Mouse (Mus musculus) cerebral cortex, adult 2 months (tissue): ENCODE results near the gene Itgav.

Experiments used
- WGBS: fragments of 180-500 bp; shearing (Covaris S2); methylation state at CpG from one replicate; pipeline ENCODE4 v1.1.7; 2018; 5-methylcytosine and 5-hydroxymethylcytosine counted together

Itgav gene

DNA sequence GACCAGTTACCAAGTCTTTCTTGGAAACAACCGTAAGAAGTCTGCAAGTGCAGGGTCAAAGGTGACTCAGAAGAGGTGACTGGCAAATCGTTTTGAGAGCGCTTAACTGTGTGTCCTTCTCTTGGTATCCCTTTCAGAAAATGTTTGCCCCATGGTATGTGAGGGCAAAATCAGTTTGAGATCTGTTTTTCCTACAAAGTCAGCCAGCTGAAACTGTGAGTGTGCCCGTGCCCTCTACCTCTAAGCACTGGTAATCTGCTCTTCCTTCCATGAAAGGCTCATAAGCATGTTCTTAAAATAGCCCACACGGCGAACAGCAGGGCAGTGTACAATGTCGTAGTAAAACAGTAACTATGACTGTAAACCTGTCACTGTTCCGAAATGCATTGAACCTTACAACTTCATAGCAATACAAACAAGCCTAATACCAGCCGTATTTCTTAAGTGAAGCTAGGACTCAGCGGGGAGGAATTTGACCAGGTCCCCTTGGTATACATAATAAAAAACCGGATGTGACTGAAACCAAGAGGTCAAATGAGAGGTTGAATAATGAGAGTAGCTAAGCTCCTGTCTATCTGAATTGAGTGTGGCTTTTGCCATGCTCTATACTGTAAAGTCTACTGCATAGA lies 14.2 kb upstream of the Itgav start:
- WGBS: 87% methylated on average over 11 of the region's 11 CpGs

GRCm38 (mm10) chr2:83713281-83713680 lies 10.9 kb upstream of the Itgav start:
- 72% methylated on average over 7 of the region's 7 CpGs for WGBS

GRCm38 (mm10) chr2:83713946-83714345 lies 10.3 kb upstream of the Itgav start:
- WGBS: 61% methylated on average over 5 of the region's 5 CpGs

DNA sequence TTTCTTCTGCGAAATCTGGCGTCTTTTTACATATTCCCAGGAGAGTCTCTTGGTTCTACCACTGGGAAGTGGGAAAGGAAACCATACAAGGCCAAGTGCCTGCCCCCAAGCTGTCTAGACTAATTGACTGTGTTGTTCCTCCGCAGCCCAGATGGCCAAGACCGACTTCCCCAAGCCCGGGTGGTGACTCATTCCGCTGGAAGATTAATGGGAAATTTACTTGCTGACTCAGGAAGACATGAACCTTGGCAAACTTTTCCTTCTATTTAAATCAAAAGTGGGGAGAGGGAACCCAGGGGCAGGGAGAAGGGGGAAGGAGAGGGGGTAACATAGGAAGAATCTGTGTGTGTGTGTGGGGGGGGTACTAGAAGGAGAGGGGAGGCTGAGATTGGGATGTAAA lies 9.4 kb upstream of the Itgav start:
- 32% methylated on average over 6 of the region's 6 CpGs for WGBS

- 86% methylated on average over 4 of the region's 4 CpGs for WGBS
These were observed 5.9 kb upstream of the Itgav start for GRCm38 (mm10) chr2:83718341-83718740.

GRCm38 (mm10) chr2:83721635-83722034 lies 2.6 kb upstream of the Itgav start:
- 86% methylated on average over 3 of the region's 3 CpGs for WGBS

DNA sequence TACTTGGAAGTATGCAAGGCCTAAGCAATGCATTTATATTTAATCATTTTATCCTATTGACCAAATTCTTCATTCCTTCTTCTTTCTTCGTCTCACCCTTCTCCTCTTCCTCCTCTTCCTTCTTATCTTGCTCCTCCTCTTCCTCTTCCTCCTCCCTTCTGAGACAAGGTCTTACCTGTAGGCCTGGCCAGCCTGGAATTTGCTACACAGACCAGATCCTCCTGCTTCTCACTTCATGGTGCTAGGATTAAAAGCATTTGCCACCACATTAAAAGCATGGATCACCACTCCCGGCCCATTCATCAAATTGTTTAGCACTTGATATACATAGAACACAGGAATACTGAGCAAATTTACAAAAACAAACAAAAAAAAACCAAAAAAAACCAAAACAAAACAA lies 851 bp upstream of the Itgav start:
- 61% methylated on average over 2 of the region's 2 CpGs for WGBS

DNA sequence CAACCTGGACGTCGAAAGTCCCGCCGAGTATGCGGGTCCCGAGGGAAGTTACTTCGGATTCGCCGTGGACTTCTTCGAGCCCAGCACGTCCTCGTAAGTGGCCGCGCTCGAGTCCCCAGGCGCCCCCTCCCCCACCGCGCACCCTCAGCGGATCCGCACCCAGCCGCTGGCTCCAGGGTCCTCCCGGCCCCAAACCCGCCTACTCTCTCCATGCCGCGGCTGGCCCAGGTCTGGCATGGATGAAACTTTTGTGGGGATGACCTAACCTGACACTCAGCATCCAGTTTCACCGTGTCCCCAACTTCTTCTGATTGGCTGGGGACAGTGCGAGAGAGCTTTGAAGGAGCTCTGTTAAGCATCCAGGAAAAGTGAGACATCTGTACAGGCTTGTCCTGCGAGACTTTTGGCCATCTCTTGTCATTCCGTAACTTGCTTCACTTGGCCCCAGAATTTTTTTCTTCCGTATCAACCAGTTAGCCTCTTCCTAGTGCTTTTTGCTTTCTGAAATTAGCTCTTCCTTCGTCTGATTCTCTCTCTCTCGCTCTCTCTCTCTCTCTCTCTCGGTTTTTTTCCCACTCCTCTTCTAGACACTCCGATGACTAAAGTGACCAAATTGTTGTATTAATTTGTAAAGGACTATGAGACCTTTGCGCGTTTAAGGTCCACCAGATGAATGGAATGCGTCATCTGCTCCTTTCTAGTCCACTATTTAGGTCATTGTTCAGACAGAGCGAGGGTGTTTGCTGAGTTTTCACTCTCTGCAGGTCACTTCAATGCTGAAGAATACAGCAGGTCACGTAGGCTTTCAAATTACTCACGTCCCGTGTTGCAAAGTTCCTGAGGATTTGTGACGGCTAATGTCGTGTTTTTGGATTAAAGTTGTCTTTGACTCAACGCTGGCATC lies 882 bp downstream of the Itgav start:
- 3% methylated on average over 44 of the region's 44 CpGs for WGBS

DNA sequence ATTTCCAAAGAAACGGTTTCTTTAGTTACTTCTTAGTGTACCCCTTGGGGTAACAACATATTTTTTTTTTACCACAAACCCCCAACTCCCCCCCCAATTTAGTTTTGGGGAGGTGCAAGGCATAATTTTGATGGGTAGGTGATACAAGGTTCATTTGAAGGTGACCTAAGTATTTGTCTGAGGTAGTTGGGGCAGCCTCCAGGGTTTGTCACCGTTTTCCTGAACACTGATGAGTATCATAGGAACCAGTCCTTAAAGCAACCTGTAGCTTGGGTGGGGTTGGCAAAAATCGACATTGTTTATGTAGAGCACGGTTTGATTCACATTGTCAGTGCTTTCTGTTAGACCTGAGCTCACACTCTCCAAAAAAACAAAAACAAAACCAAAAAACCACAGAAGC lies 1.6 kb downstream of the Itgav start:
- WGBS: 48% methylated on average over 4 of the region's 4 CpGs

DNA sequence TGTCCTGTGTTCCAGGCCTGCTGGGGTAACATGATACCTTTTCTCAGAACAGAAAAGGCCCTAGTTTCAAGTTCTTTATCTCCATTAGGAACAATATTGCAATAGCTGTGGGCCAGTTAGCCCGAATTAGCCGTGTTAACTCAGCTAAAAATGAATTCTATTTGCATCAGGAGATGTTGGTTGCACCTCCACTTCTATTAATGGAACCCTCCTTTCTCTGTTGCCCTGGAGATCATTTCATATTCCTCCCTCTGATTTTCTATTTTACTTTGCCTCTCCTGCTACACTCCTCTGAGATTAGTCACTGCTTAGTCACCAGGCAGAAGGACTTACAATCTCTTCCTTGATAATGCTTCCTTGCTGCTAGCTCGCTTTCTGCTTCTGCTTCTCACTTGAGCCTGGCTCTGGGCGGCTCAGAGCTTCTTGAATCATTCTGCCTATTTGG lies 4.1 kb downstream of the Itgav start:
- 37% methylated on average over 4 of the region's 4 CpGs for WGBS

- WGBS: 20% methylated on average over 5 of the region's 5 CpGs
These were observed 5.1 kb downstream of the Itgav start for GRCm38 (mm10) chr2:83729339-83729738.

- WGBS: 86% methylated on average over 4 of the region's 4 CpGs
These were observed 8.7 kb downstream of the Itgav start for GRCm38 (mm10) chr2:83732896-83733295.

- WGBS: 68% methylated on average over 13 of the region's 13 CpGs
These were observed 9.8 kb downstream of the Itgav start for GRCm38 (mm10) chr2:83733981-83734393.

- WGBS: 62% methylated on average over 5 of the region's 5 CpGs
These were observed 11.1 kb downstream of the Itgav start for GRCm38 (mm10) chr2:83735276-83735675.

DNA sequence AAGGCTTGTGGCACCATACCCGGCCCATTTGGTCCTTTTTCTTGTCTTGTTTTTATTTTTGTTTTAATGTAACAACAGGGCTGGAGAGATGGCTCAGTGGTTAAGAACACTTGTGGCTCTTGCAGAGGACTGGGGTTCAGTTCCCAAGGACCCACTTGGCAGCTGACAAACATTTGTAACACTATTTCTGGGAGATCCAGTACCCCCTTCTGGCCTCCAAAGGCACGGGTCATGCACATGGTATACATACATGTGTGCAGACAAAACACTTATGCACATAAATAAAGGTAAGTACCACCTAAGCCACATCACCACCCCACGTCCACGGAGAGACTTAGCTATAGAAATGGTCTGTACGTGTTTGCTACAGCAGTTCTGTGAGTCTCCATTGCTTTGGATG lies 12.6 kb downstream of the Itgav start:
- WGBS: 85% methylated on average over 5 of the region's 5 CpGs

DNA sequence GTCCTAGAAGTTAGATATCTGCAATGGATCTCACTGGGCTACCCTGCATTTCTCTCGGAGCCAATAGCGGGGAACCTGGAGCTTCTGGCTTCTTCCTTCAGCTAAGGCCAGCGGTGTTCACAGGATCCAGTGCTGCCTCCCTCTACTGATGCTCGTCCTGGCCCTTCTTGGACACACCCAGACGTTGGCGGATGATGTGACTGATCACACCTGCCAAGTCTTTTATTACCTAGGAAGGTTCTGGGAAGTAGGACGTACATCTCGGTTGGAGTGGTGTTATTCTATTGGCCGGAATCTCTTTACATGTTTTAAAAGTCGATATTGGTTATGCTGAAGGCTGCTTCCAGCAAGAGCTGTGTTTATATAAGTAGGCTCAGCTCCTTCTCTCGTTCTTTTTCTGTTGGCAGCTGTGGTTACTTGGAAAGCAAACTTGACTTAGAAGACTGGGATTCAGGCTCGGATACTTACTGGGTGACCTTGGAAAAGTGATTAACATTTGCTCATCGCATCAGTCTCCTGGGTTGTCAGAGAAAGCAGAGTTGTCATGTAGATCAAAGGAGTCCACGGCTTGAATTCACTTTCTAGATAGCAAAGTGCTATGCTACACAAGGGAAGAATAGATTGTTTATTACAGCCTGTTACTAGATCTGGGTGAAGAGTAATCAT lies 14.5 kb downstream of the Itgav start:
- WGBS: 63% methylated on average over 14 of the region's 14 CpGs

DNA sequence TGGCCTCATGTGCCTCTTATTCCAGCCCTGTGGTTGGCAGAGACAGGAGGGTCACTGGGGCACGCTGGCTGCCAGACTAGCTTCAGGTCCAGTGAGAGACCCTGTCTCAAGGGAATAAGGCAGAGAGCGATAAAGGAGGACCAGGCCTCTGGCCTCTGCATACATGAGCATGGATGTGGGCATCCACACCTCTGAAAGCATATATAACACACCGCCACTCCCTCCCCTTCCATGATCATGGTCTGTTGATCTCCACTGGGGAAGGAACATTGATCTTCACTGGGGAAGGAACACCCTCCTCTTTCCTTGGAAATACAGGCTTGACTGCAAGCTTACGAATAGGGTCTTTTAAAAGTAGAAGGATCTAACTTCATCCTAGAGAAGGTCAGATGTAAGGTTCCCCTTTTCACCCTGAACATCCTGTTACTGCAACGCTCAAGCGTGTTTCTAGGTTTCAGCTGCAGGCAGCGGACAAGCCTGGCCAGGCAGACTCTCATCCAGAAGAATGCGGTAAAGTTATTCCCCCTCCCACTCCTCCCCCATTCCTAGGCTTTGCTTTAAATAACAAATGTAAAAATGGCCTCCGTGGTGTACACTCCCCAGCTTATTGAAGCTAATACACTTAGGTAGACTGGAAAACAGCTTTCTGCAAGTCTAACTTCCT lies 15.4 kb downstream of the Itgav start:
- WGBS: 49% methylated on average over 9 of the region's 9 CpGs

DNA sequence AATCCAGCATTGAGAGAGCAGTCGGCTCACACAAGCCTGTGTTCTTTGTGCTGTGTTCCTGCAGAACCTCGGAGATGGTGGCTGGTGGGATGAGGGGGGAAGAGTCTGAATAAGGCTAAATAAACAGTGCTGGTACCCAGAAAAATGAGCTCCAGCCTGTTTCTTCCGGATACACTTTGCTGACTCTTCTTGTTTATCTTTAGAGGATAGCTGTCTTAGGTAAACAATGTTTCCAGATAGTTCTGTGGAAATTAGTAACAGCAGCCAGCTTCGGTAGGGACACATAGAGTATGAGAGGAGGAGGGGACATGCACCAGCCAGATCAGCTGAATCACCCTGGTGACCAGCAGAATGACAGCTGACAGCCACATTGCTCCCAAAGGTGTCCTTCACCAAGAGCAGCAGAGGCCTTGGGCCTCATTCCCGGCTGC lies 16.4 kb downstream of the Itgav start:
- 32% methylated on average over 5 of the region's 5 CpGs for WGBS

- 25% methylated on average over 9 of the region's 9 CpGs for WGBS
These were observed 18.0 kb downstream of the Itgav start for GRCm38 (mm10) chr2:83742210-83742609.

GRCm38 (mm10) chr2:83742836-83743235 lies 18.6 kb downstream of the Itgav start:
- WGBS: 90% methylated on average over 2 of the region's 2 CpGs

DNA sequence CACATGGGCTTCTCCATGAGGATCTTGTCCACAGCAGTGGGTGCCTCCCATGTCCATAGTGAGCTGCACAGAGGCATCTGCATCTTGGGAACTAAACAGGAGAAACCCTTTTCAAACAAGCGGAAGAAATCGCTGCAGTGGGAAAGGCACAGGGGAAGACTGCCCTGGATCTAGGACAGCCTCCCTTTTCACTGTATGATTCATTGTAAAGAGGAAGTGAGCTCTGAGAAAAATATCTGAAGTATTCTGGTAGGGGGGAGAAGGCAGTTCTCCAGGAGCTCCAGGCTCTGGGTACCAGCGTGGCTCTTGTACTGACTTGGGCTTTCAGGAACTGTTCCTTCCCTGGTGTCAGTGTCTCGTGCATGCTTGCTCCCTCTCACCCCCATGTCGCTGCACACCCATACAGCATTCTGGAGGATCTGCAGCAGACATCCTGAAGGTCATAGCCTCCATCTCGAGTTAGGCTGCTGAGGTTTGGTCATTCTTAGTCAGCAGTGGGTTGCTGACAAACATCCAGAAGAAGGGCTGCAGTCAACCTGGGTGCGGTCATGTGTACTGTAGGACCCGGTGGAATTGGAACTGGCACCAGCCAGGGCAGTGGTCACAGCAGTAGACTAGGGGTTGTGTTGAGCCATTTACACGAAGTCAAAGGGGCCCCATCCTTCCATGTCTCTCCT lies 20.2 kb downstream of the Itgav start:
- 63% methylated on average over 9 of the region's 9 CpGs for WGBS
